Mouse (Mus musculus) neural tube, embryonic 14.5 days (tissue): ENCODE results near the gene Appl1. TPM values are rescaled to one million over a fixed set of nuclear protein-coding genes. Genes with fewer than 3 reads are reported as not detected.
"Not testable (repeated sequence)": the region's sequence is repeated elsewhere in the genome, so short reads cannot be mapped to it uniquely, and the experiment has no call there.

ENCODE experiments used
- ATAC-seq: fragments of 200-750 bp; cut with Nextera tagmentation; 2 replicates; pipeline ENCODE4 v1.8.0; 2017; ENCODE audit warnings: low read depth, mild to moderate bottlenecking, moderate TSS enrichment, moderate library complexity
- H3K27ac ChIP-seq: fragments of 300-500 bp; sonication (generic); 2 replicates; pipeline ENCODE4 v1.5.1; 2014; ENCODE audit warnings: low read depth, mild to moderate bottlenecking, control low read depth, low read length, moderate library complexity, mixed read lengths
- H3K27me3 ChIP-seq: fragments of 300-500 bp; sonication (generic); 2 replicates; pipeline ENCODE4 v1.6.1; 2014; ENCODE audit warnings: low read length; ENCODE audit not compliant: control insufficient read depth, insufficient read depth
- H3K36me3 ChIP-seq: fragments of 300-500 bp; sonication (generic); 2 replicates; pipeline ENCODE4 v1.6.1; 2014; ENCODE audit warnings: low read length, mixed read lengths; ENCODE audit not compliant: control insufficient read depth, insufficient read depth
- H3K4me1 ChIP-seq: fragments of 300-500 bp; sonication (generic); 2 replicates; pipeline ENCODE4 v1.6.1; 2014; ENCODE audit warnings: low read length; ENCODE audit not compliant: control insufficient read depth, insufficient read depth
- H3K4me2 ChIP-seq: fragments of 300-500 bp; sonication (generic); 2 replicates; pipeline ENCODE4 v1.6.1; 2014; ENCODE audit warnings: mild to moderate bottlenecking, low read depth, low read length, control low read depth
- H3K4me3 ChIP-seq: fragments of 300-500 bp; sonication (generic); 2 replicates; pipeline ENCODE4 v1.5.1; 2014; ENCODE audit warnings: low read depth, low read length, control low read depth, mixed read lengths
- H3K9ac ChIP-seq: fragments of 300-500 bp; sonication (generic); replicated peaks from 2 replicates; pipeline ENCODE4 v1.6.1; 2014; ENCODE audit warnings: low read depth, mild to moderate bottlenecking, control low read depth, low read length, mixed read lengths
- H3K9me3 ChIP-seq: fragments of 300-500 bp; sonication (generic); 2 replicates; pipeline ENCODE4 v1.6.1; 2016; ENCODE audit warnings: low read length; ENCODE audit not compliant: control insufficient read depth
- WGBS: fragments of 180-500 bp; shearing (Covaris S2); extraction: QIAGEN DNeasy Blood & Tissue Kit; methylation state at CpG from one replicate; pipeline ENCODE4 v1.1.7; 2014; 5-methylcytosine and 5-hydroxymethylcytosine counted together
- polyA plus RNA-seq: library from polyadenylated mRNA; unstranded; fragments of >200 nt; fragmentation: Nextera tagmentation; extraction: Ambion mirVana; gene quantifications from 2 replicates; pipeline ENCODE4 v1.2.1, GENCODE M21; 2014

Gene Appl1
- polyA plus RNA-seq, 1 experiment from 2014 or later, result 88.3 TPM

DNA sequence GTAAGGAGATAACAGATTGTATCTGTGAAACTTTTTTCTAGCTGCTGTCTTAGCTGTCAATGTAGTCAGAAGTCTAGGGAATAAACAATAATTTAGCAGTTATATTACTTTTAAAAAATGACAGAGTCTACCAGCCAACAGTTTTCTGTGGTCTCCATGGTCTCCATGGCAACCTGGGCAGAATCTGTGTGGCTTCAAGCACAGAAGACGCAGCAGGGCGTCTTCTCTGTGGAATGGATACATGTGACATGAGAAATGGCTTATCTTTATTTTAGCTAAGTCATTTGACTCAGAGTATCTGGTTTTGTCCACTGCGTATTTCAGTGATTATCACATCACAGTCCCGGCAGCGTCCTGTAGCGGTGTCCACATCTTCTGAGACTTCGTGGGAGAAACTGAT, 5.2 kb upstream of the Appl1 start:
- Histone ChIP-seq H3K9ac (no peak overlapping the region), H3K36me3 (no peaks in the 10 kb centered on the region)
- no peak for ATAC-seq

DNA sequence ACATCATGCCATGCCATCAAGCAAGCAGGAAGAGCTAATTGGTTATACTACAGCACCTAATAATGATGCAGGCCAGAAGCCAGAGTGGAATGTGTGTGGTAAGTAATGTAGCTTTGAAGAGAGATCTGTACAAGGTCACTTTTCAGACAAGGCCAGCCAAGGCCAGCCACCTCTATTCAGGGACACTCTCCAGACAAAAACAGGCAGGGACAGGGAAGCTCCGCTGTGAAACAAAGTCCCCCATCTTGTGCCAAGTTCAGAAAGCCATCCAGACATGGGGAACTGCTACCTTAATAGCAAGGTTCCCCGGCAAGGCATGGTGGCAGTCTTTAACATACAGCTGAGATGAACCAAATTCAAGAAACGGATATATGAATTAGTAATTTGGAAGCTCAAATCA, 4.5 kb upstream of the Appl1 start:
- Histone ChIP-seq H3K36me3 (no peaks in the 10 kb centered on the region), H3K9me3 (no peaks in the 10 kb centered on the region), H3K27me3 (no peaks in the 10 kb centered on the region), H3K4me1 (peaks cover 4% of the 10 kb centered on the region; the same call in 1 of the 2 replicates), H3K4me3 (no peak overlapping the region), H3K27ac (no peak overlapping the region), H3K4me2 (no peak overlapping the region), H3K9ac (no peak overlapping the region)
- 77% methylated on average over 3 of the region's 3 CpGs for WGBS
- ATAC-seq, result no peak

More for the DNA sequence above, 5.2 kb upstream of the Appl1 start:
- Histone ChIP-seq H3K4me3 (no peak overlapping the region), H3K27ac (no peak overlapping the region), H3K9me3 (peaks cover 3% of the 10 kb centered on the region; the same call in 1 of the 2 replicates), H3K4me1 (peaks cover 4% of the 10 kb centered on the region; the same call in 1 of the 2 replicates), H3K27me3 (no peaks in the 10 kb centered on the region), H3K4me2 (no peak overlapping the region)
- 24% methylated on average over 7 of the region's 7 CpGs for WGBS

DNA sequence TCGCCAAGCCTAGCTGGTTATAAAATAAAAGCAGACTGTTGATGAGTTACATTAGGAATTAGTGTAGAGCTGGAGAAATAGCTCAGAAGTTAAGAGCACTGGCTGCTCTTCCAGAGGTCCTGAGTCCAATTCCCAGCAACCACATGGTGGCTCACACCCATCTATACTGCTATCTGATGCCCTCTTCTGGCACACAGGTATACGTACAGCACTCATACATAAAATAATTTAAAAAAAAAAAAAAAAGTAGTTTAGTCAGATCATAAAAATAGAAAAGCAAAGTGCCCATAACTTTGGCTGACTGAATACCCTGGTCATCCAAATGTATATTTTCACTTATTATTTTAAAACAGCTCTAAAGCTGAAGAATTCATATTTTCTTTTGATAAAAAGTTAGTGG, 2.1 kb upstream of the Appl1 start:
- H3K36me3 ChIP-seq, result no peaks in the 10 kb centered on the region
- H3K4me2 ChIP-seq, result no peak overlapping the region
- H3K9ac ChIP-seq, result no peak overlapping the region
- no peak overlapping the region for H3K4me3 ChIP-seq
- 84% methylated on average over 2 of the region's 2 CpGs for WGBS
- peaks cover 13% of the 10 kb centered on the region for H3K4me1 ChIP-seq
- H3K9me3 ChIP-seq, result no peaks in the 10 kb centered on the region
- no peak overlapping the region for H3K27ac ChIP-seq
- ATAC-seq, result no peak
- no peaks in the 10 kb centered on the region for H3K27me3 ChIP-seq

DNA sequence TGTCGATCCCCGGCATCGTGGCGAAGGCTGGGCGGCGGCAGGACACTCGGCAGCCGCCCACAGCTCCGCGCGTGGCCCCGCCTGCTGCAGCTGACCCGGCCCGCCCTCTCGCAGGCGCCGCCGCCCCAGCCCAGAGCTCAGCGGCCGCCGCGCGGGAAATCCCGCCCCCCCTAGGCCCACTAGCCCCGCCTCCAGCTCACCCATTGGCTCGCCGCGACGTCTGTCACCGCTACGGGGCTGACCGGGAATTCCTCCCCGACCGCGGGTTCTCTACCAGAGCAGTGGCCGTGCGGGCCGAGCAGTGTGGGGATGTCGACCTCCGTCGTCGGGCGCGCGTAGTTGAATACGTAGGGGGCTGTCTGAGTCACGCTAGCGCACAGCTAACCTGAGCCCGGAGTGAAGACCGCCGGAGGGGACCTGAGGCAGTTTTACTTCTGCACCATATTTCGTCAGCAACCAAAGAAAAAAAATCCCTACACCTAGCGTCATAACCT, 546 bp downstream of the Appl1 start:
- no peaks in the 10 kb centered on the region for H3K36me3 ChIP-seq
- H3K4me1 ChIP-seq, result peaks cover 9% of the 10 kb centered on the region
- H3K27ac ChIP-seq, result peak overlapping the region; percentile 93
- H3K27me3 ChIP-seq, result no peaks in the 10 kb centered on the region
- H3K4me3 ChIP-seq, result peak overlapping the region; percentile 92
- peak overlapping the region; percentile 72 for H3K9ac ChIP-seq
- peak; percentile 99 for ATAC-seq
- H3K9me3 ChIP-seq, result no peaks in the 10 kb centered on the region
- WGBS, result 0% methylated on average over 51 of the region's 53 CpGs
- H3K4me2 ChIP-seq, result peak overlapping the region; percentile 38

- H3K4me2 ChIP-seq, result peak overlapping the region; percentile 38
- under 1% methylated on average over 61 of the region's 62 CpGs for WGBS
- H3K36me3 ChIP-seq, result no peaks in the 10 kb centered on the region
- H3K4me1 ChIP-seq, result peaks cover 9% of the 10 kb centered on the region
- H3K9me3 ChIP-seq, result no peaks in the 10 kb centered on the region
- H3K9ac ChIP-seq, result peak overlapping the region; percentile 72
- H3K27ac ChIP-seq, result peak overlapping the region; percentile 93
- peak; percentile 89 for ATAC-seq
- peak overlapping the region; percentile 92 for H3K4me3 ChIP-seq
- H3K27me3 ChIP-seq, result no peaks in the 10 kb centered on the region
These were observed 1.1 kb downstream of the Appl1 start for GRCm38 (mm10) chr14:26969856-26970407.

GRCm38 (mm10) chr14:26969164-26969563, 1.9 kb downstream of the Appl1 start:
- no peak for ATAC-seq
- H3K27me3 ChIP-seq, result no peaks in the 10 kb centered on the region
- H3K4me3 ChIP-seq, result peak overlapping the region; percentile 92
- no peaks in the 10 kb centered on the region for H3K36me3 ChIP-seq
- WGBS, result 75% methylated on average over 3 of the region's 3 CpGs
- no peak overlapping the region; the same call in 1 of the 2 replicates for H3K9ac ChIP-seq
- H3K27ac ChIP-seq, result no peak overlapping the region
- H3K4me2 ChIP-seq, result peak overlapping the region; percentile 38
- H3K4me1 ChIP-seq, result peaks cover 9% of the 10 kb centered on the region
- H3K9me3 ChIP-seq, result no peaks in the 10 kb centered on the region

GRCm38 (mm10) chr14:26960518-26960917, 10.5 kb downstream of the Appl1 start:
- ATAC-seq, result no peak

GRCm38 (mm10) chr14:26956139-26956538, 14.9 kb downstream of the Appl1 start:
- not testable (repeated sequence) for H3K4me3 ChIP-seq, H3K36me3 ChIP-seq, H3K27me3 ChIP-seq, ATAC-seq, H3K9me3 ChIP-seq, H3K27ac ChIP-seq, H3K4me2 ChIP-seq, H3K4me1 ChIP-seq, H3K9ac ChIP-seq
- 35% methylated on average over 2 of the region's 2 CpGs for WGBS

More at GRCm38 (mm10) chr14:26960518-26960917, 10.5 kb downstream of the Appl1 start:
- Histone ChIP-seq H3K9me3 (no peaks in the 10 kb centered on the region), H3K36me3 (peaks cover 11% of the 10 kb centered on the region), H3K4me2 (no peak overlapping the region), H3K27ac (no peak overlapping the region), H3K4me1 (no peaks in the 10 kb centered on the region), H3K4me3 (no peak overlapping the region), H3K27me3 (no peaks in the 10 kb centered on the region), H3K9ac (no peak overlapping the region)
- WGBS, result 85% methylated on average over 1 of the region's 1 CpGs

- Histone ChIP-seq H3K4me2 (no peak overlapping the region), H3K9me3 (no peaks in the 10 kb centered on the region), H3K27me3 (no peaks in the 10 kb centered on the region), H3K27ac (no peak overlapping the region), H3K36me3 (peaks cover 15% of the 10 kb centered on the region; the same call in 1 of the 2 replicates), H3K4me1 (no peaks in the 10 kb centered on the region), H3K4me3 (no peak overlapping the region), H3K9ac (no peak overlapping the region)
- ATAC-seq, result no peak
- 97% methylated on average over 4 of the region's 4 CpGs for WGBS
These were observed 35.5 kb downstream of the Appl1 start for GRCm38 (mm10) chr14:26935558-26935957.
